12 mouse cellular contexts compared by ENCODE assay signal in the genomic region with DNA sequence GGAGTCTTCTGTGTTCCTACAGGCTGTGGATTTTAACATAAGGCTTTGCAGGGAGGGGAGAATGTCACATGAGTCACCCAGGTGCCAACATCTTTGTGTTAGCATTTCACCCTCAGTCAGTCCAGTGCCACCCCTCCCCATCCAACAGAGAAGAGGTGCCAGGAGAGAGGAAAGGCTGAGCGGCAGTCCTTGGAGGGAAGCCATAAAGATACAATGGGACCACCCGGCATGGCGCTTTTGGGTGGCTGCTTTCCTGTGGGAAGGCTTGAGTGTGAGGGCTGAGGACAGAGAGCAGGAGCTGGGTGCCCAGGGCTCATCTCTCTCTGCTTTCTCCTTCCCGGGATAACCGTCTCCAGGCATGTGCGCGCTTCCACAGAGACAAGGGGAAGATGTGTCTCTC. TPM values are rescaled to one million over a fixed set of nuclear protein-coding genes. Genes with fewer than 3 reads are reported as not detected.
DNase-seq lines count a peak whose midpoint lies in the region; ATAC-seq and TF ChIP-seq lines count a peak whose summit lies in the region.
"Had no signal": no experiment of that assay in that cellular context is flagged by ENCODE, and none has a peak within 500 bp of the region (broad histone marks: within the 10 kb centered on the region; RNA-seq: fewer than 3 reads in every experiment).

No protein-coding gene starts in this region.

- TF ChIP-seq CTCF in bone marrow macrophage, adult 2 months (IDR thresholded peaks at IDR 0.05; ENCODE audit: low read depth, low read length) = no peak
- no peak for TF ChIP-seq CTCF in hindbrain, postnatal 0 days (IDR thresholded peaks at IDR 0.05; ENCODE audit: low read depth)

- 52% methylated on average over 7 of the region's 7 CpGs for WGBS in heart, embryonic 14.5 days
- 31% methylated on average over 7 of the region's 7 CpGs for WGBS in forebrain, embryonic 15.5 days
- WGBS in hindbrain, postnatal 0 days = 40% methylated on average over 7 of the region's 7 CpGs

- H3K27ac ChIP-seq in heart, embryonic 14.5 days (replicated peaks in 1 of 2; ENCODE audit: control insufficient read depth in 1 of 2, insufficient read depth in 1 of 2, low read depth in 2 of 2, low read length in 2 of 2) = peak overlapping the region; percentile 46 to 75
- H3K27ac ChIP-seq in bone marrow macrophage, adult 2 months (ENCODE audit: insufficient read depth, low read depth, low read length) = peak overlapping the region; percentile 35
- peak overlapping the region; percentile 74 for H3K27ac ChIP-seq in forebrain, embryonic 15.5 days (replicated peaks)
- peak overlapping the region; percentile 58; the same call in 1 of the 2 replicates for H3K27ac ChIP-seq in hindbrain, postnatal 0 days
- H3K27ac ChIP-seq: liver, embryonic 12.5 days had no signal

- ATAC-seq in heart, embryonic 14.5 days (ENCODE audit: insufficient number of reproducible peaks, insufficient read depth, low FRiP score, low read depth) = no peak
- ATAC-seq in forebrain, embryonic 15.5 days (replicated peaks) = peak; percentile 67
- peak; percentile 66; the same call in 1 of the 2 replicates for ATAC-seq in hindbrain, postnatal 0 days
- ATAC-seq: CD4-positive, CD25-positive, alpha-beta regulatory T cell, adult 4 months; inflammation-experienced regulatory T-cells, adult 6 months; liver, embryonic 12.5 days had no signal

- TF ChIP-seq POLR2A in bone marrow macrophage, adult 2 months (IDR thresholded peaks at IDR 0.05; ENCODE audit: borderline replicate concordance, low read depth, low read length) = no peak

- peaks cover 14 to 29% of the 10 kb centered on the region in 2 experiments for H3K4me1 ChIP-seq in heart, embryonic 14.5 days (ENCODE audit: control insufficient read depth in 2 of 2, insufficient read depth in 2 of 2, low read length in 2 of 2)
- H3K4me1 ChIP-seq in bone marrow macrophage, adult 2 months (ENCODE audit: control insufficient read depth, insufficient read depth, low read length) = peaks cover 24% of the 10 kb centered on the region
- H3K4me1 ChIP-seq in forebrain, embryonic 15.5 days = peaks cover 9% of the 10 kb centered on the region
- H3K4me1 ChIP-seq in hindbrain, postnatal 0 days (ENCODE audit: insufficient read depth, low read length) = 0 out of 2 replicates have a peak, but pooled peaks cover 5% of the 10 kb centered on the region
- H3K4me1 ChIP-seq: liver, embryonic 12.5 days had no signal

- H3K27me3 ChIP-seq in heart, embryonic 14.5 days (ENCODE audit: control insufficient read depth, insufficient read depth, low read length) = no peaks in the 10 kb centered on the region
- no peaks in the 10 kb centered on the region for H3K27me3 ChIP-seq in forebrain, embryonic 15.5 days
- no peaks in the 10 kb centered on the region for H3K27me3 ChIP-seq in hindbrain, postnatal 0 days (ENCODE audit: insufficient read depth, low read length)

- 0 out of 2 replicates have a peak overlapping the region, but pooled peaks have one; percentile 13 for H3K4me2 ChIP-seq in heart, embryonic 14.5 days (ENCODE audit: low read length)
- no peak overlapping the region for H3K4me2 ChIP-seq in forebrain, embryonic 15.5 days (replicated peaks)
- H3K4me2 ChIP-seq in hindbrain, postnatal 0 days (ENCODE audit: low read depth, low read length) = no peak overlapping the region
- H3K4me2 ChIP-seq: liver, embryonic 12.5 days had no signal

- no peak for DNase-seq in heart, postnatal 14 days
- DNase-seq in hindbrain, postnatal 0 days (ENCODE audit: low spot score) = peak; percentile 49
- no peak for DNase-seq in urinary bladder, postnatal 14 days (ENCODE audit: low spot score)
- no peak for DNase-seq in frontal cortex, postnatal 10 days (ENCODE audit: low spot score in 2 of 2)
- DNase-seq: cerebellum, postnatal 14 days; kidney, postnatal 4 days had no signal

- no peak overlapping the region for H3K4me3 ChIP-seq in heart, embryonic 14.5 days (ENCODE audit: control insufficient read depth in 1 of 2, insufficient read depth in 1 of 2, low read depth in 1 of 2, low read length in 2 of 2)
- no peak overlapping the region for H3K4me3 ChIP-seq in bone marrow macrophage, adult 2 months (ENCODE audit: insufficient read depth, low read length)
- H3K4me3 ChIP-seq in forebrain, embryonic 15.5 days = no peak overlapping the region
- H3K4me3 ChIP-seq in hindbrain, postnatal 0 days (ENCODE audit: low read length) = no peak overlapping the region
- H3K4me3 ChIP-seq: liver, embryonic 12.5 days had no signal

- H3K9ac ChIP-seq in heart, embryonic 14.5 days (ENCODE audit: low read length) = peak overlapping the region; percentile 41; the same call in 1 of the 2 replicates
- H3K9ac ChIP-seq in forebrain, embryonic 15.5 days (replicated peaks) = no peak overlapping the region
- no peak overlapping the region for H3K9ac ChIP-seq in hindbrain, postnatal 0 days (replicated peaks; ENCODE audit: low read length)
- H3K9ac ChIP-seq: liver, embryonic 12.5 days had no signal

- peaks cover 5% of the 10 kb centered on the region for H3K9me3 ChIP-seq in heart, embryonic 14.5 days (ENCODE audit: control insufficient read depth, low read length)
- H3K9me3 ChIP-seq in forebrain, embryonic 15.5 days = no peaks in the 10 kb centered on the region
- H3K9me3 ChIP-seq in hindbrain, postnatal 0 days (ENCODE audit: low read length) = no peaks in the 10 kb centered on the region

- peaks cover 6% of the 10 kb centered on the region; the same call in 1 of the 2 replicates for H3K36me3 ChIP-seq in heart, embryonic 14.5 days (ENCODE audit: control insufficient read depth, insufficient read depth, low read length)
- no peaks in the 10 kb centered on the region for H3K36me3 ChIP-seq in forebrain, embryonic 15.5 days
- no peaks in the 10 kb centered on the region for H3K36me3 ChIP-seq in hindbrain, postnatal 0 days (ENCODE audit: insufficient read depth, low read length)

- intact Hi-C loops in heart, postnatal 14 days (cut with DNase I) = no loop called here

RNA-seq across cellular contexts. Expression of gene Parvb, which starts 13.3 kb away (rescaled TPM):
- polyA plus RNA-seq in heart, embryonic 14.5 days (2014; fragmentation: Nextera tagmentation; extraction: Ambion mirVana) = 15.1 and 18.5 TPM in 2 replicates
- total RNA-seq in heart, postnatal 14 days (2021) = 100 to 1,000 TPM; 149 to 151 TPM
- polyA plus RNA-seq in bone marrow macrophage, adult 2 months (2012; ENCODE audit: insufficient read depth, insufficient read length, missing spikeins) = 34.4 and 35.7 TPM in 2 replicates
- polyA plus RNA-seq in forebrain, embryonic 15.5 days (2015; fragmentation: Nextera tagmentation; extraction: Ambion mirVana) = 2.8 and 3.8 TPM in 2 replicates
- 9.4 and 9.5 TPM in 2 replicates for total RNA-seq in hindbrain, postnatal 0 days (2014; rRNA removed)
- 4.3 and 6.2 TPM in 2 replicates for polyA plus RNA-seq in hindbrain, postnatal 0 days (2015; fragmentation: Nextera tagmentation; extraction: Ambion mirVana)

RNA-seq across cellular contexts. Expression of gene Samm50, which starts 53.1 kb away (rescaled TPM):
- 85.2 and 88.2 TPM in 2 replicates for polyA plus RNA-seq in heart, embryonic 14.5 days (2014; fragmentation: Nextera tagmentation; extraction: Ambion mirVana)
- total RNA-seq in heart, postnatal 14 days (2021) = 100 to 1,000 TPM; 265 to 269 TPM
- 48.7 and 50.9 TPM in 2 replicates for polyA plus RNA-seq in bone marrow macrophage, adult 2 months (2012; ENCODE audit: insufficient read depth, insufficient read length, missing spikeins)
- polyA plus RNA-seq in forebrain, embryonic 15.5 days (2015; fragmentation: Nextera tagmentation; extraction: Ambion mirVana) = 83.1 and 89.2 TPM in 2 replicates
- 28.0 and 30.9 TPM in 2 replicates for total RNA-seq in hindbrain, postnatal 0 days (2014; rRNA removed)
- polyA plus RNA-seq in hindbrain, postnatal 0 days (2015; fragmentation: Nextera tagmentation; extraction: Ambion mirVana) = 92.3 and 93.6 TPM in 2 replicates
